Mouse (Mus musculus) hindbrain, embryonic 16.5 days (tissue): Measurements from ENCODE around the gene Olfr1427. TPM values are rescaled to one million over a fixed set of nuclear protein-coding genes. Genes with fewer than 3 reads are reported as not detected.

Source experiments
- ATAC-seq: fragments of 200-750 bp; cut with Nextera tagmentation; 2 replicates; pipeline ENCODE4 v1.8.0; 2017; ENCODE audit warnings: moderate TSS enrichment, moderate library complexity
- H3K27ac ChIP-seq: fragments of 300-500 bp; sonication (generic); 2 replicates; pipeline ENCODE4 v1.5.1; 2014; ENCODE audit warnings: low read depth, mild to moderate bottlenecking, control low read depth, low read length, moderate library complexity
- H3K27me3 ChIP-seq: fragments of 300-500 bp; sonication (generic); replicated peaks from 2 replicates; pipeline ENCODE4 v1.6.1; 2014; ENCODE audit warnings: low read length; ENCODE audit not compliant: control insufficient read depth, insufficient read depth
- H3K36me3 ChIP-seq: fragments of 300-500 bp; sonication (generic); 2 replicates; pipeline ENCODE4 v1.6.1; 2014; ENCODE audit warnings: mild to moderate bottlenecking, low read length, moderate library complexity, mixed read lengths; ENCODE audit not compliant: control insufficient read depth, insufficient read depth
- H3K4me1 ChIP-seq: fragments of 300-500 bp; sonication (generic); 2 replicates; pipeline ENCODE4 v1.6.1; 2014; ENCODE audit warnings: low read depth, low read length; ENCODE audit not compliant: control insufficient read depth, insufficient read depth
- H3K4me2 ChIP-seq: fragments of 300-500 bp; sonication (generic); 2 replicates; pipeline ENCODE4 v1.6.1; 2014; ENCODE audit warnings: mild to moderate bottlenecking, low read length, control low read depth, moderate library complexity
- H3K4me3 ChIP-seq: fragments of 300-500 bp; sonication (generic); 2 replicates; pipeline ENCODE4 v1.5.1; 2014; ENCODE audit warnings: mild to moderate bottlenecking, low read length, control low read depth, moderate library complexity
- H3K9ac ChIP-seq: fragments of 300-500 bp; sonication (generic); 2 replicates; pipeline ENCODE4 v1.6.1; 2014; ENCODE audit warnings: low read depth, mild to moderate bottlenecking, control low read depth, low read length, moderate library complexity
- H3K9me3 ChIP-seq: fragments of 300-500 bp; sonication (generic); 2 replicates; pipeline ENCODE4 v1.6.1; 2014; ENCODE audit warnings: mild to moderate bottlenecking, low read length, moderate library complexity; ENCODE audit not compliant: control insufficient read depth
- WGBS: fragments of 180-500 bp; shearing (Covaris S2); extraction: QIAGEN DNeasy Blood & Tissue Kit; methylation state at CpG from one replicate; pipeline ENCODE4 v1.1.7; 2014; 5-methylcytosine and 5-hydroxymethylcytosine counted together
- polyA plus RNA-seq: library from polyadenylated mRNA; unstranded; fragments of >200 nt; fragmentation: Nextera tagmentation; extraction: Ambion mirVana; gene quantifications from 2 replicates; pipeline ENCODE4 v1.2.1, GENCODE M21; 2015

Gene Olfr1427
- polyA plus RNA-seq, result not detected in 2 replicates

DNA sequence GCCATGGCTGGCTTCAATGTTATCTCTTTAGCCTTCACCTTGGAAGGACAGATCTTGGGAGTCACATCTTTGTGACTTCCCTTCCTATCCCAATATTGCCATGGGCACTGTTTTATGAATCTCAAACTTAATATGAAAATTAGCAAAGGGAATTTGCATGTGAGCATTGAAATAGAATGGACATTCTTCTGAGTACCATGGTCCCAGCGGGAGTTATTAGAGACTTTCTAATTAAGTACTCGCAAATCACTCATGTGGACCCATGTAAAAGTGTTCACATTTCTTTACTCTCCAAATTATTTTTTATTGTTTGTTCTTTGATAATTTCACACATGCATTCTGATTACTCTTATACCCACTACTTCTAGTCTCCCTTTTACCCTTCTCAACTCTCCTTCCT is at the start of gene Olfr1427:
Gene Olfr1427 (minus strand): TSS at position 101 of the 400 bp plus-strand sequence.
- no peak within 1 kb of the TSS for H3K4me2 ChIP-seq
- H3K36me3 ChIP-seq, result no peaks in the 10 kb centered on the region
- no peak within 1 kb of the TSS for H3K9ac ChIP-seq
- ATAC-seq, result no peak
- no peaks in the 10 kb centered on the region for H3K9me3 ChIP-seq
- H3K4me3 ChIP-seq, result no peak within 1 kb of the TSS
- 100% methylated on average over 2 of the region's 2 CpGs for WGBS
- H3K27ac ChIP-seq, result no peak within 1 kb of the TSS
- H3K4me1 ChIP-seq, result no peaks in the 10 kb centered on the region
- no peaks in the 10 kb centered on the region for H3K27me3 ChIP-seq

DNA sequence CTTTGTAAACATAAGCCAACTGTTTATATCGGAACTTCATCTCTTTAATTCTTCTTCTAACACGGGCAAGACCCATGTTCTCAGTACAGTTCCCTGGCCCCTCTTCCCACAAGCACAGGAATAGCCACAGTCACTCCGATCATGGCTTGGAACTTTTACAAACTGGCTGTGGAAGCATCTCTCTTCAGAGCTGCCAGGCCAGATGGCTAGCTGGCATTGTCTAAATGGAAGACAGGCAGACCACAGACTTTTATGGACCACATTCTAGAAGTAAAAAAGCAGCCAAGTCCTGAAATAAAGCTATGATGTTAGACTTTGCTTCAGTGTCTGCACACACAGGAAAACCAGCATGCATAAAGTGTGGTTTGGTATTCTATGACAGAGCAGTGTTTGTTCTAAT is 42.3 kb upstream of the Olfr1427 start:
- ATAC-seq, result no peak
- H3K4me3 ChIP-seq, result no peak overlapping the region
- 90% methylated on average over 3 of the region's 3 CpGs for WGBS

DNA sequence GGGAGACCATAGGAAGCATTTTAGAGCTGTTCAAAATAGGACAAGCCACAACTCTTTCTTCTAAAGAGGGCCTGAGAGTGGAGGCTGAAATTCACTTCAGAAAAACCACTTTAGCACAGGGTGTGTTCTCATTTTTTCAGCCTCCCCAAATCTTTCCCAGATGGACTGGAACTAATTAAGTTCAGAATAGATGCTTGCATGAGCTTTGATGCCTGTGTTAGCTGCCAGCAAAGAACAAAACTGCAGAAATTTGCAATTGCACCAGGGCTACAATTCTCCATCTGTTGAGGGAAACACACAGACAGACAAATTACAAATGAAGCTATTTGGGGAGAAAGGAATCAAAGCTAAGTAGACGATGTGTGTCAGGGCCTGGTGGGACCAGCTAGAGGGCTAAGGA is 40.2 kb upstream of the Olfr1427 start:
- no peak overlapping the region for H3K4me3 ChIP-seq
- H3K27me3 ChIP-seq, result no peaks in the 10 kb centered on the region
- H3K9ac ChIP-seq, result no peak overlapping the region
- no peak overlapping the region for H3K4me2 ChIP-seq
- 29% methylated on average over 1 of the region's 1 CpGs for WGBS
- H3K9me3 ChIP-seq, result no peaks in the 10 kb centered on the region
- no peak for ATAC-seq
- H3K4me1 ChIP-seq, result no peaks in the 10 kb centered on the region
- no peaks in the 10 kb centered on the region for H3K36me3 ChIP-seq
- no peak overlapping the region for H3K27ac ChIP-seq

More for the DNA sequence above, 42.3 kb upstream of the Olfr1427 start:
- H3K9ac ChIP-seq, result no peak overlapping the region
- H3K27me3 ChIP-seq, result no peaks in the 10 kb centered on the region
- H3K9me3 ChIP-seq, result no peaks in the 10 kb centered on the region
- H3K4me2 ChIP-seq, result no peak overlapping the region
- H3K4me1 ChIP-seq, result no peaks in the 10 kb centered on the region
- H3K36me3 ChIP-seq, result no peaks in the 10 kb centered on the region
- no peak overlapping the region for H3K27ac ChIP-seq

DNA sequence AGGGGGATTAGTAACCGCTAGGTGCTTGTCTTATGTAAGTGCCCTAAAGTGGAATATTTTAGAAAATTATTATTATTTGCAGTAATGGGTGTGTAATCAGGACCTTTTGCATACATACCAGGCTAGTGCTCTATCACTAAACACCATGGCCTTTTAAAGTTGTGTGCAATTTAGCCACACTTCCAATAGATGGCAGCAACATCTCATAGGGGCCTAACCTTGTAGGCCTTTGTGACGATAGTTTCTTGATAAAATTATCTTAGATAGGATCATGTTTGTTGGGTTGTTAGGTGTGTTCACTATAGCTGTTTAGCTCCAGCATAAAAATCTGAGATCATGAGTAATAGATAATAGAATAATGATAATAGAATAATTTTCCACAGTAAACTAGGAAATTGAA is 31.2 kb upstream of the Olfr1427 start:
- H3K9me3 ChIP-seq, result no peaks in the 10 kb centered on the region
- 31% methylated on average over 2 of the region's 2 CpGs for WGBS
- ATAC-seq, result 0 out of 2 replicates have a peak, but pooled peaks have one; percentile 20

DNA sequence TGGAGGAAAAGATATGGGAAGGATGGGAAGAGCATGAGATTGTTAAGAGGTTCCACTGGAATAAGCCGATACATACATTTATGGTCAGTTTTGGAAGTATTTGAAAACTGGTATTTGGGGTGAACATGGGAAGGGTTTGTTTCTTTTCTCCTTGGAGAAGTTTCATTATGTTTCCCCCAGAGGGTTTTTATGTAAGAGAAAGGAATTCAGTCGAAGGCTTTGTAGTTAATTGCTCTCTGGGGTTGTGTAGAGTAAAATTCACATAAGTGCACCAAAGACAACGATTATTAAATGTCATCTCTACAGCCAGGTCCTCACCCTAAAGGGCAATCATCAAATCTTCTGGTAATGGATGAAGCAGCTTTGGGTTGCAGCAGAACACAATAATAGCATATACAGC is 20.0 kb upstream of the Olfr1427 start, which contains the start of gene Olfr76:
Gene Olfr76 (minus strand): TSS at position 101 of the 400 bp plus-strand sequence.
- ATAC-seq, result no peak

More for the DNA sequence above, 31.2 kb upstream of the Olfr1427 start:
- Histone ChIP-seq H3K4me2 (no peak overlapping the region), H3K27me3 (no peaks in the 10 kb centered on the region), H3K4me3 (no peak overlapping the region), H3K36me3 (no peaks in the 10 kb centered on the region), H3K4me1 (no peaks in the 10 kb centered on the region), H3K27ac (no peak overlapping the region), H3K9ac (no peak overlapping the region)

DNA sequence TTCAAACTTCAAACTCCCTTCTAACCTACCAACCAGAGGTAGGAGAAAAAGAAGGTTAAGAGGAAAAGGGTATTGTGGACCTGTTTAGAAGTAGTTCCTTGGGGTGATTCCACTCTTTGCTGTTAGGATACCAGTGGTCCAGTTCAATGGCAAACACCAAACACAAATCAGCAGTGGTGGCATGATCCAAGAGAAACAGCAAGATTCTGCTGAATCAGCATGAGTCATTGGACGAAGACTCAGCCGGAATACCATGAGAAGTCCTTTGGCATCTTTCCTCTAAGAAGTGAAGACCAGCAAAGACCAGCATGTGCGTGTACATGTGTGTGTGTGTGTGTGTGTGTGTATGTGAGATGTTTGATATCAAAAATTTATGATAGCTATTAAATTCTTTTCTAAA is 13.3 kb upstream of the Olfr1427 start:
- 89% methylated on average over 3 of the region's 3 CpGs for WGBS
- Histone ChIP-seq H3K9ac (no peak overlapping the region), H3K4me3 (no peak overlapping the region), H3K27me3 (no peaks in the 10 kb centered on the region), H3K9me3 (no peaks in the 10 kb centered on the region), H3K4me2 (no peak overlapping the region), H3K27ac (no peak overlapping the region), H3K4me1 (no peaks in the 10 kb centered on the region), H3K36me3 (no peaks in the 10 kb centered on the region)
- no peak for ATAC-seq

More for the DNA sequence above, 20.0 kb upstream of the Olfr1427 start, which contains the start of gene Olfr76:
- no peak within 1 kb of the TSS for H3K4me2 ChIP-seq
- no peaks in the 10 kb centered on the region for H3K4me1 ChIP-seq
- no peak within 1 kb of the TSS for H3K27ac ChIP-seq
- H3K36me3 ChIP-seq, result no peaks in the 10 kb centered on the region
- no peaks in the 10 kb centered on the region for H3K27me3 ChIP-seq
- H3K9me3 ChIP-seq, result no peaks in the 10 kb centered on the region
- 68% methylated on average over 3 of the region's 3 CpGs for WGBS
- H3K9ac ChIP-seq, result no peak within 1 kb of the TSS
- no peak within 1 kb of the TSS for H3K4me3 ChIP-seq

DNA sequence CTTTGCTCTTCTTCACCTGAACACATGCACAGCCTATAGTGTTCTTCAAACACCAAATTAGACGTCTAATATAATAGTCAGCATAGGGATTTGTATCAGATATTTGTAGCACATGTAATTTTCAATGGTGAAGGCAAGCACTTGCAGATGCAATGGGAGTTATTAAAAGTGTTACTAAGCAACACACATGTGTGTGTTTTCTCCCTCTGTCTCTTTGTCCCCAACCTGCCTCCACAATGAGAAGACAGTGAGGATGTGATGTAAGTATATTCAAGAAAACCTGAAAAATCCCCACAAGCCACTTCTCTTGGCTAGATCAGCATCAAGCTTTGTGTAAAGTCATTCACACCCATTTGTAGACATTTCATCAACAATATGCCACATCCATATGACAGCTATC is 12.7 kb upstream of the Olfr1427 start, which contains the start of gene Olfr1428:
Gene Olfr1428 (minus strand): TSS at position 101 of the 400 bp plus-strand sequence.
- Histone ChIP-seq H3K36me3 (no peaks in the 10 kb centered on the region), H3K4me2 (no peak within 1 kb of the TSS), H3K4me1 (no peaks in the 10 kb centered on the region), H3K9ac (no peak within 1 kb of the TSS), H3K4me3 (no peak within 1 kb of the TSS), H3K27ac (no peak within 1 kb of the TSS), H3K9me3 (no peaks in the 10 kb centered on the region), H3K27me3 (no peaks in the 10 kb centered on the region)
- no peak for ATAC-seq
- 78% methylated on average over 1 of the region's 1 CpGs for WGBS

DNA sequence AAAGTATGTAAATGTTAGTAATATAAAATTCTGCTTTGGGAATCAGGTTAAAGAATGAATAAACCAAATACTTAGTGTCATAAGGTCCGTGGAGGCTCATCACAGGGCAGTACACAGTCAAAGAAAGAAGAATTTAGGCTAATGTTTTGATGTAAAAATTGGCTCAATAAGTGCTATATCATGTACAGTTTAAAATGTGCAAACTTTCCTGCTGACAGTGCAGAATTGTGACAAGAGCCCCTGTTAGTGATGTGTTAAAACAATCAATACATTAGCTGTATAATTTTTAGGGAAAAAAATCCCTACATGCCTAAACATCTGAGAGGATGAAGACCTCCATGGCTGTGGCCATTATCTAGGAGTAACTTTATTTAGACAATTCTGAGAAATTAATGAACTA is 10.7 kb upstream of the Olfr1427 start:
- Histone ChIP-seq H3K4me1 (no peaks in the 10 kb centered on the region), H3K27me3 (no peaks in the 10 kb centered on the region), H3K9ac (no peak overlapping the region), H3K36me3 (no peaks in the 10 kb centered on the region), H3K4me2 (no peak overlapping the region), H3K27ac (no peak overlapping the region), H3K4me3 (no peak overlapping the region), H3K9me3 (no peaks in the 10 kb centered on the region)
- 83% methylated on average over 1 of the region's 1 CpGs for WGBS
- ATAC-seq, result no peak

DNA sequence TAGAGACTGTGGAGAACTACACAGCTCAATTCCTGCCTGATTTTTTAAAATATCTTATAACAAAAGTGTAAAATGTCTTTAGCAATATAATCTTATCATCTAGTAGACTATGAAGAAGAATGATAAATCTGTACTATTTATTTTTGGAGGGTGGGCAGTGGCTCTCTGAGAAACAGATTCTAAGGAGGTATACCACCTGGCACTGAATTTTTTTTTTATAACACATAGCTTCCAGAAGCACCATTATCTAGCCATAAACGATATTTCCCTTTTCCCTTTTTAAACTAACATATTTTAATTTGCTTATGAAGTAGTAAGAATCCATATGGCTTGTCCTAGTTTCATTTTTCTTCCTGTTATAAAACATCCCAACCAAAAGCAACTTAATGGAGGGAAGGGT is 1.4 kb upstream of the Olfr1427 start:
- Histone ChIP-seq H3K9me3 (no peaks in the 10 kb centered on the region), H3K4me3 (no peak overlapping the region), H3K27me3 (no peaks in the 10 kb centered on the region), H3K36me3 (no peaks in the 10 kb centered on the region), H3K4me2 (no peak overlapping the region), H3K9ac (no peak overlapping the region), H3K27ac (no peak overlapping the region), H3K4me1 (no peaks in the 10 kb centered on the region)
- WGBS, result 67% methylated on average over 1 of the region's 1 CpGs
- ATAC-seq, result no peak

DNA sequence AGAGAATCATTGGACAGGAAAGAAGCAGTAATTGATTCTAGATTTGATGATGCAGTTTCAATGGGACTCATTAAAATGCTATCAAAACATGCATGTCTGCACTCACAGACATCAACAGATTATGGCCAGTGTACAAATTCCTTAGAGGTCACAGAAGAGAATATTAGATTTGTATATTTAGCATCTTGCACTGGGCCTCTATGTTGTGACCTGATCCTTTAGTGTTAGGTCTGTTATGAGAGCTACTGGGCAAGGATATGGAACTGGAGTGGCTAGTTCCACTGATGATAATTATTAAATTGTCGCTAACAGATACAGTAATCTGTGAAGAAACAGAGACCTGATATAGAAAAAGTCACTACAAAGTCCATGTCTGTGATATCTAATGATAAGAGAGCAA is 11.2 kb downstream of the Olfr1427 start, which contains the start of gene Olfr1426:
Gene Olfr1426 (minus strand): TSS at position 101 of the 400 bp plus-strand sequence.
- Histone ChIP-seq H3K9ac (no peak within 1 kb of the TSS), H3K36me3 (no peaks in the 10 kb centered on the region), H3K4me3 (no peak within 1 kb of the TSS), H3K27me3 (no peaks in the 10 kb centered on the region), H3K9me3 (no peaks in the 10 kb centered on the region), H3K27ac (no peak within 1 kb of the TSS), H3K4me1 (no peaks in the 10 kb centered on the region), H3K4me2 (no peak within 1 kb of the TSS)
- ATAC-seq, result no peak
- WGBS, result 76% methylated on average over 1 of the region's 1 CpGs
